Mouse (Mus musculus) midbrain, embryonic 12.5 days (tissue): ENCODE results near the gene Dis3l2. TPM values are rescaled to one million over a fixed set of nuclear protein-coding genes. Genes with fewer than 3 reads are reported as not detected.

Source experiments
- ATAC-seq: fragments of 200-750 bp; cut with Nextera tagmentation; 2 replicates; pipeline ENCODE4 v1.8.0; 2017; ENCODE audit warnings: low read depth, moderate TSS enrichment, moderate library complexity; ENCODE audit not compliant: low FRiP score
- H3K27ac ChIP-seq: fragments of 300-500 bp; sonication (generic); replicated peaks from 2 replicates; pipeline ENCODE4 v1.5.1; 2016; ENCODE audit warnings: mild to moderate bottlenecking
- H3K27me3 ChIP-seq: fragments of 300-500 bp; sonication (generic); 2 replicates; pipeline ENCODE4 v1.6.1; 2016; ENCODE audit warnings: mild to moderate bottlenecking
- H3K36me3 ChIP-seq: fragments of 300-500 bp; sonication (generic); 2 replicates; pipeline ENCODE4 v1.6.1; 2016
- H3K4me1 ChIP-seq: fragments of 300-500 bp; sonication (generic); 2 replicates; pipeline ENCODE4 v1.6.1; 2016
- H3K4me2 ChIP-seq: fragments of 300-500 bp; sonication (generic); replicated peaks from 2 replicates; pipeline ENCODE4 v1.6.1; 2016; ENCODE audit warnings: mild to moderate bottlenecking, moderate library complexity
- H3K4me3 ChIP-seq: fragments of 300-500 bp; sonication (generic); 2 replicates; pipeline ENCODE4 v1.5.1; 2016; ENCODE audit warnings: mild to moderate bottlenecking
- H3K9ac ChIP-seq: fragments of 300-500 bp; sonication (generic); replicated peaks from 2 replicates; pipeline ENCODE4 v1.6.1; 2016; ENCODE audit warnings: mild to moderate bottlenecking, moderate library complexity
- H3K9me3 ChIP-seq: fragments of 300-500 bp; sonication (generic); 2 replicates; pipeline ENCODE4 v1.6.1; 2016; ENCODE audit warnings: mild to moderate bottlenecking
- WGBS: fragments of 180-500 bp; shearing (Covaris S2); methylation state at CpG from one replicate; pipeline ENCODE4 v1.1.7; 2016; 5-methylcytosine and 5-hydroxymethylcytosine counted together
- polyA plus RNA-seq: library from polyadenylated mRNA; unstranded; fragments of >200 nt; fragmentation: Nextera tagmentation; extraction: Ambion mirVana; gene quantifications from 2 replicates; pipeline ENCODE4 v1.2.1, GENCODE M21; 2016

Gene Dis3l2
- polyA plus RNA-seq, 1 experiment from 2014 or later: 37.8 TPM

DNA sequence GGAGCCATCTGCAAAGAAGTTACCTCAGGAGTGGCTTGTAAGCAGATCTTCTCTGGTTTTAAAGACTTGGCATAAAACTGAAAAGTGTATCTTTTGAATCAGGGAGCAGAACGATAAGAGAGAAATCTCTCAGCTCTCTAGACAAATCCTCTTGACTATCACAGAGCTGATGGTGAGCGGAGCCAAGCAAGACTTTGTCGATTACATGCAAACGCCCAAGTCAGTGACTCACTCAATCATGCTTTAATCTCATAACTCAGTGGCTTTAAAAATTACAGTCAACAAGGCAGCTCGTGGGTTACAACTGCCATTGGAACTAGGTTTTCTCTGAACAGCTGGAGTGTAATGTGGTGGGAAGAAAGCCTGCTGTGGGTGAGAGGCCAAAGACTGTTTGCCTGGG, 297.8 kb downstream of the Dis3l2 start:
- H3K4me2 ChIP-seq: no peak overlapping the region
- H3K27ac ChIP-seq: no peak overlapping the region
- H3K4me1 ChIP-seq: peaks cover 16% of the 10 kb centered on the region
- H3K9me3 ChIP-seq: no peaks in the 10 kb centered on the region
- H3K36me3 ChIP-seq: no peaks in the 10 kb centered on the region
- WGBS: 93% methylated on average over 5 of the region's 5 CpGs
- no peak for ATAC-seq
- no peak overlapping the region for H3K9ac ChIP-seq
- no peak overlapping the region for H3K4me3 ChIP-seq
- H3K27me3 ChIP-seq: no peaks in the 10 kb centered on the region

DNA sequence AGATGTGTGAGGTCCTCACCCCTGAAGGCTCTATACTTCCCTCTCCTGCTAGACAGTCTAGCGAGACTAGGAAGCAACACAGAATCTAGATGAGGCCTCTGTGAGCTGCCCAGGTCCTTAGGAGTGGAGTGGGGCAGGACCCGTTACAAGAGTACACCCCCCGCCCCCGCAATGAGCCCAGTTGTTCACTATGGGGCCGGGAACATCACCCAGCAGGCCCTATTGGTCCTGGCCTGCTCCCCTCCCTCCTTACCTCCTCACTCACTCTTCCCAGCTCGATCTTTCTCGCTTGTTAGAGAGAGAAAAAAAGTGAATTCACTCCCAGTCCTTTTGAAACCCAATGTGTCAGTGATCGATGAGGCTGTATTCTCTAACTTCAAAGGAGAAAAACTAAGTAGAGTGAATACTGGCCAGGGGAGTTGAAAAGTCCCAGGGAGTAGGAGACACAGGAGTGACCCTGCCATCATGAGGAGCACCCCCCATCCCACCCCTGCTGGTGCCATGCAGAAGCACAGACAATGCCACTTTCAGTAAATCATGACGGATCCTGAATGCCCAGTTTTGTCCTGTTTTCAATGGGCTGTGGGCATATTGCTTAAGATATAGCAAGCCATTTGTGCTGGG, 299.0 kb downstream of the Dis3l2 start:
- H3K36me3 ChIP-seq: no peaks in the 10 kb centered on the region
- peaks cover 16% of the 10 kb centered on the region for H3K4me1 ChIP-seq
- H3K9me3 ChIP-seq: no peaks in the 10 kb centered on the region
- no peak overlapping the region for H3K4me2 ChIP-seq
- no peak overlapping the region for H3K4me3 ChIP-seq
- peak; percentile 56; the same call in 1 of the 2 replicates for ATAC-seq
- no peaks in the 10 kb centered on the region for H3K27me3 ChIP-seq
- peak overlapping the region; percentile 46 for H3K27ac ChIP-seq
- H3K9ac ChIP-seq: no peak overlapping the region
- 37% methylated on average over 9 of the region's 9 CpGs for WGBS

DNA sequence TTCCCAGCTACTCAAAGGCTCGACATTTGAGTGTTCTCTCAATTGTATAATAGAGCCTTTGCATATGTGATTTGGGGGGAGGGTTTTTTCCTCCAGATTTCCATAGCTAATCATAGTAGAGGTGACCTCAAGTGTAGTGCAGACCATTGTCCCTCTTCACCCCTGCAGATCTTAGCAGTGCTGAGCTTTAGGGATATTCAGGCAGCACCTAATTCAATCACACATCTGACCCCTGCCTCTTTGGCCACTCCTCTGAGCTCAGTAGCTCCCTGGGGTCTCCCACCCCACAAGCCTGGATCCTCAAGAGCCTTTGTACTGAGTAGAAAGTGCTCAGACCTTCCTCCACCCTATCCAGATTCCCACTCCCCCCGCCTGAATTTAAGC, 299.6 kb downstream of the Dis3l2 start:
- WGBS: 47% methylated on average over 2 of the region's 2 CpGs
- no peaks in the 10 kb centered on the region for H3K9me3 ChIP-seq
- no peak overlapping the region for H3K9ac ChIP-seq
- H3K27ac ChIP-seq: peak overlapping the region; percentile 46
- peaks cover 16% of the 10 kb centered on the region for H3K4me1 ChIP-seq
- H3K4me3 ChIP-seq: no peak overlapping the region
- H3K27me3 ChIP-seq: no peaks in the 10 kb centered on the region
- peak; percentile 19; the same call in 1 of the 2 replicates for ATAC-seq
- no peak overlapping the region for H3K4me2 ChIP-seq
- H3K36me3 ChIP-seq: no peaks in the 10 kb centered on the region

DNA sequence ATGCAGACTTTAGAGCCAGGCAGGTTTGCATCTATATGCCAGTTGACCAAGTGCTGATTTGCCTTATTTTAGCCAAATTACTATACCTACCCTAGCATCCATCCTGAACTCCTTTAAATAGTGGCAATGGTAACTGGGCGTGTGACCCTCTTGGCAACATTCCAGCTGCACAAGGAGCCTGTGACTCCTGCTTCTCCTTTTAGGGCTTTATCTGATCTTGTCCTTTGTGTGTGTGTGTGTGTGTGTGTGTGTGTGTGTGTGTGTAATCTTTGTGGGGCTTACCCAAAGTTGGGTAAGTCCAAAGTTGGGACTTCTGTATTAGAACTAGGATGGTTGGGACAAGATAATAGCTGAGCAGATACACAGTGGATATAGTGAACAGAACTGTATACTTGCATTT, 302.8 kb downstream of the Dis3l2 start:
- no peak for ATAC-seq
- Histone ChIP-seq H3K36me3 (no peaks in the 10 kb centered on the region), H3K27ac (no peak overlapping the region), H3K9ac (no peak overlapping the region), H3K4me2 (no peak overlapping the region), H3K4me3 (no peak overlapping the region), H3K4me1 (peaks cover 16% of the 10 kb centered on the region), H3K27me3 (no peaks in the 10 kb centered on the region), H3K9me3 (no peaks in the 10 kb centered on the region)
- 86% methylated on average over 1 of the region's 1 CpGs for WGBS

DNA sequence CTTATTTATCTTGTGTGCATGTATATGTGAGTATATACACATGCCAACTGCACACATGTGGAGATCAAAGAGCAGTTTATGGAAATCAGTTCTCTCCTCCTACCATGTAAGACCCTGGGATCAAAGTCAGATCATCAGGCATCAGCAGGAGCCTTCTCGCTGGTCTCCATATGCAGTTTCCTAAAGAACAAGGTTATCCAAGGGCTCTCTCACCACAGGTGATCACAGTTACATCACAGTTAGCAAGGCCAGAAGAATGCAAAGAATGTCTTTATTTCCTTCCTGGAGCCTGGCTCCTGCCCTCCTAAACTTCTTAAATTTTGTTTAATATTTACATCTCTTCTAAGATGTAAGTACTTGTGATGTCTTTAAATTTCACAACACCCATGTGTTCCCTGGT, 304.6 kb downstream of the Dis3l2 start:
- H3K27me3 ChIP-seq: no peaks in the 10 kb centered on the region
- H3K9ac ChIP-seq: no peak overlapping the region
- no peak overlapping the region for H3K27ac ChIP-seq
- no peak overlapping the region for H3K4me3 ChIP-seq
- H3K4me2 ChIP-seq: no peak overlapping the region
- no peak for ATAC-seq
- WGBS: 23% methylated on average over 1 of the region's 1 CpGs
- H3K9me3 ChIP-seq: no peaks in the 10 kb centered on the region
- peaks cover 5% of the 10 kb centered on the region for H3K4me1 ChIP-seq
- no peaks in the 10 kb centered on the region for H3K36me3 ChIP-seq

DNA sequence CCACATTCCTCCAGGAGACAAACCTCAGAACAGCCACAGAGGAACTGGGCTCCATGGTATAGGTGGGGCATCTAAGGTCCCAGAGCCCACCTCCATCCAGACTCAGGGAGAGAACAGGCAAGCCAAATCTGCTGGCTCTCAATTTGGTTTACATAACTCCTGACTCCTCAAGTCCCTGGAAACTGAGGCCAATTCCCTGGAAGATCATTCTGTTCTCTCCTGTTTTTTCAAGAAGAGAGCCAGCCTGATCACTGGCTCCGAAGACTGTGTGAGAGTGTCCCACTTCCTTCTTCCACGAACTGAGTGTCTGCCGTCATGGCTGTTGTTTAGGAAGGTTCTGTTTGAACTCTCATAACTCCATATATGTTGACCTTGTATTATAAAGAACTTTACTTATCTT, 305.5 kb downstream of the Dis3l2 start:
- no peak overlapping the region for H3K4me3 ChIP-seq
- H3K9me3 ChIP-seq: no peaks in the 10 kb centered on the region
- H3K4me1 ChIP-seq: no peaks in the 10 kb centered on the region
- no peak overlapping the region for H3K4me2 ChIP-seq
- H3K27me3 ChIP-seq: no peaks in the 10 kb centered on the region
- H3K9ac ChIP-seq: no peak overlapping the region
- H3K27ac ChIP-seq: no peak overlapping the region
- 91% methylated on average over 3 of the region's 3 CpGs for WGBS
- no peak for ATAC-seq
- no peaks in the 10 kb centered on the region for H3K36me3 ChIP-seq

DNA sequence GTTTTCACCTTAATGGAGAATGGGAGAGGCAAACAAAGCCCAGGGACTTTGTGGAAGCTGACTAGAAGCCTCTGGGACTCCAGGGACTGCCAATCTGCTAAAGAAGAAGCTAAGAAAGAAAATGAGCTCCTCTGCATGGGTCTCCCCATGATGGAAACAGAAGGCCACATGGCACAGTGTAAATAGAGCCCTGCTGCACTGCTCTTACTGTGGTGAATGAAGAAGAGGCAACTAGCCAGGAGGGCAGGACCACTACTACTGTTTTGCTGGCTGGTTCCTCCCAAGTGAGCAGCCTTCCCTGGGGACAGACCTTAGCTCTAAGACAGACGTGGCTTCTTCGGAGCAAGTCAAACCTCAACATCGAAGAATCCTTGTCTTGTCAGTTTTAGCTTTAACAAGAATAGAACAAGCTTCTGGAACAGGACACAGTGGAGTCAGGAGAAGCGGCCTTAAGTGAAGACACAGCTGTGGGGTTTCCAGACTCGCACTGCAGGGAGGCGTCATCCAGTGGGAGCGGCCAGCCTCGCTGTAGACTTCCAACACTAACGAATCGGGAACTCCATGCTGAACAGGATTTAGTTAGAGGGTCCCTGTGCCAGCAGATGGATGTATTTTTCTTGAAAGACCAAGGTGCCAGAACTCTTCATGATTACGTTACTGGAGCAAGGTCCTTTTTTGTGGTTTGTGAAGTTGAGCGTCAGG, 307.2 kb downstream of the Dis3l2 start:
- H3K36me3 ChIP-seq: no peaks in the 10 kb centered on the region
- no peak overlapping the region for H3K9ac ChIP-seq
- no peaks in the 10 kb centered on the region for H3K9me3 ChIP-seq
- no peak overlapping the region for H3K4me2 ChIP-seq
- H3K4me1 ChIP-seq: no peaks in the 10 kb centered on the region
- ATAC-seq: no peak
- 83% methylated on average over 12 of the region's 12 CpGs for WGBS
- H3K4me3 ChIP-seq: no peak overlapping the region
- H3K27ac ChIP-seq: no peak overlapping the region
- H3K27me3 ChIP-seq: no peaks in the 10 kb centered on the region

DNA sequence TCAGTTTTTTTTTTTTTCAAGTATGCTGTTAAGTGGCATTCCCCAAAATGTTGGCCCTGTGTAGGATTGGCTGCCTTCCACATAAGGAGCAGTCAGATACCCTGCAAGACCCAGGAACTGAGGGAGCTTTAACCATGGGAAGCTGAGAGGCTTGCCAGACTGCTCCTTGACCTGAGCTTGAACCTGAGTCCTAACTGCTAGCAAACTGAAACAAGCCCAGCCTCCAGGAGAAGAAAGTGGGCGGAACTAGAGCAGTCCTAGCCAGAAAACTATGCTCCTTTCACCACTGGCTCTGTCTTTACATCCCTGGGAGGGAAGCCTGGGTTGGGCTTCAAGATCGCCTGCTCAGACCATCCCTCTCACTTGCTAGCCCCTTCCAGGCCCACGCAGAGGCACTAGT, 308.1 kb downstream of the Dis3l2 start:
- no peak overlapping the region for H3K4me3 ChIP-seq
- H3K27ac ChIP-seq: no peak overlapping the region
- no peaks in the 10 kb centered on the region for H3K36me3 ChIP-seq
- no peak for ATAC-seq
- no peaks in the 10 kb centered on the region for H3K4me1 ChIP-seq
- no peak overlapping the region for H3K9ac ChIP-seq
- no peak overlapping the region for H3K4me2 ChIP-seq
- 81% methylated on average over 3 of the region's 3 CpGs for WGBS
- no peaks in the 10 kb centered on the region for H3K9me3 ChIP-seq
- H3K27me3 ChIP-seq: no peaks in the 10 kb centered on the region

DNA sequence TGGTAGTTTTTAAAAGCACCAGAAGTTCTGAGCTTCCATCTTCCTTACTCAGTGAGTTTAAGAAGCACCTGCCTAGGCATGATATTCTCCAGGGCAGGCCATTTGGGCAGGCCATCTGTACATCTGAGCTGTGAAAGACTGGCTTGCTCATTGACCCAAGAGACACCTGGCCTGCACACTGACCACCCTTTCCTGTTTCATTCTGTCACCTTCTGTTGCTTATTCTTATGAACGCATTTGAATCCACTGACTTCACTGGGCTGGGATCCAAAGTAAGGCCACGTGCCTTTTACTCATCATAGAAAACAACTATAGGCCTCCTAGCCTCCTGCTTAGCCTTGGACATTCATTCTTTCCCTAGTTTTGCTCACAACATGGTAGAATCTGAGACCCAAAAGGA, 309.0 kb downstream of the Dis3l2 start:
- WGBS: 95% methylated on average over 2 of the region's 2 CpGs
- no peaks in the 10 kb centered on the region for H3K36me3 ChIP-seq
- no peaks in the 10 kb centered on the region for H3K4me1 ChIP-seq
- H3K27ac ChIP-seq: no peak overlapping the region
- no peaks in the 10 kb centered on the region for H3K9me3 ChIP-seq
- H3K4me2 ChIP-seq: no peak overlapping the region
- ATAC-seq: no peak
- no peaks in the 10 kb centered on the region for H3K27me3 ChIP-seq
- no peak overlapping the region for H3K9ac ChIP-seq
- H3K4me3 ChIP-seq: no peak overlapping the region

DNA sequence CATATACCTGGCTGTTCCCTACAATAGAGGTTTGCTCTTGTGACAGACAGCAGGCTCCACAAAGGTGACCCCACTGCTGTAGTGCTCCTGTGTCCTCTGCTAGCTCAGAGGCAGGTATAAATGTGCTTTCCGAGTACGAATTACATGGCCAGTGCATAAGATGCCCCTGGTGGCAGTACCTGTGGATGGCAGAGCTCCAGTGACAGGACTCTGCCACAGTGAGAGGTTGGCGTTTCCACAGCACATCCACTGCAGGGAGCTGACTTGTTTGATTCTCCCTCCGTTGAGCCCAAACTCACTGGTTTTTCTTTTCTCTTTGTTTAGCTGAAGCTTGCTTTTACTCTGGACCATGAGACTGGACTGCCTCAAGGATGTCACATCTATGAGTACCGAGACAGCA, 317.1 kb downstream of the Dis3l2 start:
- no peak overlapping the region for H3K9ac ChIP-seq
- no peak overlapping the region for H3K4me3 ChIP-seq

DNA sequence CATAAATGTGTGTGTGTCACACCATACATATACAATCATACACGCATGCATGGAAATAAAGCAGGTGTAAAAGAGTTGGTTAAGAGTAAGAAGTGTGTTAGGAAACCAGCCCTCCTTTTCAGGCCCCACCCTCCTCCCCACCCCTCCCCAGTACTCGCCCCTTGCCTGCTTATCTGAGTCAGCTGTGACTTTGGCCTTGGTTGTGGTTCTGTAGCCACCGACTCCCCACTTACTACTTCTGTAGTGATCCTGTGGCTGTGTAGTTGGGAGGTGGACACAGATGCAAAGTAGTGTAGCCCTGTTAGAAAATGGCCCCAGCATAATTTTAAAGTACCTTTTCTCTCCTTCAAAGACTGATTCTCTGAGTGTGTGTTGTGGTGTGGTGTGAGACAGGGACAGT, 318.0 kb downstream of the Dis3l2 start:
- 90% methylated on average over 3 of the region's 3 CpGs for WGBS
- H3K4me1 ChIP-seq: no peaks in the 10 kb centered on the region
- H3K9me3 ChIP-seq: no peaks in the 10 kb centered on the region
- H3K27me3 ChIP-seq: no peaks in the 10 kb centered on the region
- no peak overlapping the region for H3K9ac ChIP-seq
- no peak overlapping the region for H3K4me2 ChIP-seq
- no peak overlapping the region for H3K4me3 ChIP-seq
- ATAC-seq: no peak
- peaks cover 14% of the 10 kb centered on the region; the same call in 1 of the 2 replicates for H3K36me3 ChIP-seq
- no peak overlapping the region for H3K27ac ChIP-seq

More for the DNA sequence above, 317.1 kb downstream of the Dis3l2 start:
- peaks cover 14% of the 10 kb centered on the region; the same call in 1 of the 2 replicates for H3K36me3 ChIP-seq
- no peaks in the 10 kb centered on the region for H3K9me3 ChIP-seq
- no peak overlapping the region for H3K27ac ChIP-seq
- WGBS: 88% methylated on average over 5 of the region's 5 CpGs
- H3K27me3 ChIP-seq: no peaks in the 10 kb centered on the region
- no peak for ATAC-seq
- H3K4me1 ChIP-seq: no peaks in the 10 kb centered on the region
- no peak overlapping the region for H3K4me2 ChIP-seq

DNA sequence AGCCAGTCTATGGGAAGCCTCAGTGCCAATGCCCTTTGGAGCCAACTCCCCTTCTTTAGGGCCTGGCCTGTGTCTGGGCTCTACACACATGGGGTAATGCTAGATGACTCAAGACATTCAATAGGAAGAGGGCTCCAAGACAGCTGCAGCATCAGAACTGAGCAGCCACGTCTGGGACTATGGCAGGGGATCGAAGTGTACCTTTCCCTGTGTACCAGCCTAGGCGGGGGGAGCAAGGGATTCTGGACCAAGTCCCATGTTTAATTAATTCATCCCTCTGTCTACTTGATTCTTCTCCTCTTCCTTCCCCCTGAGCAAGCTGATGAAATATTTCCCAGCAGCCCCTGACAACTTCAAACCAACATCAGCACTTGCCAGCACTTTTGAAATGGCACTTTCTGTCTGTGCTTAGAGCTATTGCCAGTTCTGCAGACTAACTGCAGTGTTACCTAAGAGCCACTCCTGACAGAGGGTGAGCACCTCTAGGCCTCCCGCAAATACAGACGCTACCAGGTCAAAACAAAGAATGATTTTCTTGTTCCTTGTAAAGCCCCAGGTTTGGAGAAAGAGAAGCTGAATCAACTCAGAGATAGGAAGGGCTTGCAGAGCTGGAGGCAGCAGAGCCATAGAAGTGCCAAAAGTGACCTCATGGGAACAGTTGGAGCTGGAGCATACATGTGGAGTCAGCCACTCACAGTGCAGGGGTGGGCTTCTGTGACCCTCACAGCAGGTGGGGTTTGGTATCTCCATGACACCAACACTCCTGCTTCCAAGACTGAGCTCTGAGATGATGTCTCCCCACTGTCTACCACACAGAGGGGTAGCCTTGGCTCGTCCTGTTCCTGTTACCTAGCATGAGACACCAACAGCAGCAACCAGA, 319.9 kb downstream of the Dis3l2 start:
- H3K9ac ChIP-seq: no peak overlapping the region
- H3K9me3 ChIP-seq: no peaks in the 10 kb centered on the region
- H3K27me3 ChIP-seq: no peaks in the 10 kb centered on the region
- no peak overlapping the region for H3K4me2 ChIP-seq
- no peak for ATAC-seq
- H3K27ac ChIP-seq: no peak overlapping the region
- 88% methylated on average over 6 of the region's 6 CpGs for WGBS
- H3K36me3 ChIP-seq: peaks cover 14% of the 10 kb centered on the region; the same call in 1 of the 2 replicates
- H3K4me1 ChIP-seq: no peaks in the 10 kb centered on the region
- no peak overlapping the region for H3K4me3 ChIP-seq
